Mouse (Mus musculus): ENCODE measurements around the gene Arpin. TPM values are rescaled to one million over a fixed set of nuclear protein-coding genes. Genes with fewer than 3 reads are reported as not detected.

The Arpin gene
- total RNA-seq, 2 experiments from 2014 or later, result 12.8 to 14.7 TPM

DNA sequence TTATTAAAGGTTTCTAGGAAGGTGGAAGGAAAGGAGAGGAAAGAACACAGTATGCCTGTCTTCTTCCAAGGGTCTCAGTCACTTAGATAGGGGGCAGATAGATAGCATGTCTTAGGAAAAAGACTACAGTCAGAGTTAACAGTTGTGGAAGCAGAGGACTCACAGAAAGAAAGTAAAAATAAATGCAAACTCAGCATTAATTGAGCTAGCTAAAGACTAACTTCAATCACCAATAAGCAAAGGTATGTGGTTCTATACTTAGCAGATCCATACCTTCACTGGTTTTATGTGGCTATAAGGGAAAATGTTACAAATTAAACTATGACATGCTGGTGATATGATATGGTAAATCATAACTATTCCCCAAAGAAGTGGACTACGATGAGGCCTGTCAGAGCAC, 40.4 kb downstream of the Arpin start:
- DNase-seq (ENCODE audit: low spot score in 2 of 2), result no peak

DNA sequence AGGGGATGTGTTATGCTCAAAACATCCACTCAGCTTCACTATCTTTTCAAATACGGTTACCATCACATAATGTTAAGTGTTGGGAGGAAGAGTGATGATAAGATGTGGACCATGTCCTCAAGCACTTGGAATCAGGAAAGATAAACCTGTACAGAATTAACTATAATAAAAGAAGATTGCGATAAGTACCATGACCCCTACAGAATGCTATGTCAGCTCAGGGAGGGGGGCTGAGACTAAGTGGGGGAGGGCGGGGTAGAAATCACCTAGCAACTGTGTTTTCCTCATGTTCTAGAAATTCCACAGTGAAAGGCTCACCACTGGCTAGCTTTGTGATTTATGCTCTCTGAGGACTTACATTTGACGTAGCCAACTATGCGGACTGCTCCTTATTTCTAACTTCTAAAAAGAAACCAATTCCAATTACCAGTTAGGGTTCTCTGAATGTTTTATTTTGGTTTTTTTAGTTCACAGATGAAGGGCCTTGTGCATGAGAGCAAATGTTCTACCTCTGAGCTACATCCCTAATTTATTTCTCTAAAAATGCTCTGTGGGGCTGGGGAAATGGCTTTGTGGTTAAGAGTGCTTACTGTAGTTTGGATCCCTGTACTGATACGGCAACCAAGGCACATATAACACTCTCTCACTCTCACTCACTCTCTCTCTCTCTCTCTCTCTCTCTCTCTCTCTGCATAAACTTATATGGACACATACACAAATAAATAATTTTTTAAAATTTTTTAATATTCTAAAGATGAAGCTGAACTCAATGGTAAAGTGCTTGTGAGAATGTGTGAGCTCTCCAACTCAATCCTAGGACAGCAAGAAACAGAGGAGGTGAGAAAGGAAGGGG, 42.4 kb downstream of the Arpin start:
- DNase-seq (ENCODE audit: low spot score in 2 of 2), result no peak

DNA sequence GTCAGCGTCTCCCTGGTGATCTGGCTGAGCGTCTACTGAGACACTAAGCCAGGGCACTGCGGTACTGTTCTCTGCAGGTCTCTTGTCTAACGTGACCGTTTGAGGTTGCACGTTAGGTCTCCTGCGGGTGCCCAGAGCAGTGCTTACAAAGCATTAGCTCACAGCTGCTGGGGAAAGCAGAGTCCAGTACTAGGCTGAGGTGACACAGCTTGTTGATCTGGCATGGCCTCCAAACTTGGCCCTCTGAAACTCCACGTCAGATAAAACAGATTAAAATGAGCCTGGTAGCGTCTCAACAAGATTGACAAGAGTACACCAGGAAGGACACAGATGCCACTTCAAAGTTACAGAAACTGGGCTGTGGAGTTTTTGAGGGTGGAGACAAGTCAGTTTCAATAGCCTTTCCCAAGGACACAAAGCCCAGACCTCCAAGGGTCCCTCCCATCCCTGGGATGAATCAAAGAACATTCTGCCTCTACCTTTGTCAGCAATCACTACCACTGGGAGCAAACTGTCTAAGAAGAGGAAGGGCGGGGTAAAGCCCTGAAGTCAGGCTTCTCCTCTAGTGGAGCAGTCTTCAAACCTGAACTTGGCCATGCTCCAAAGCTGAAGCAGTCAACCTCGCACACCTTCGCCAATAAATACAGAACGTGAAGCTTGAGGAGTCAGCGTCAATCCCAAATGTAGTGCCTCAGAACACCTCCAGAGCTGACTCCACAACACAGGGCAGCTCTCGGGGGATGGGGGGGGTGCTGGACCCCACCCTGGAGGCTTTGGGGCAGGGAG, 44.5 kb downstream of the Arpin start:
- DNase-seq (ENCODE audit: low spot score in 2 of 2), result no peak

DNA sequence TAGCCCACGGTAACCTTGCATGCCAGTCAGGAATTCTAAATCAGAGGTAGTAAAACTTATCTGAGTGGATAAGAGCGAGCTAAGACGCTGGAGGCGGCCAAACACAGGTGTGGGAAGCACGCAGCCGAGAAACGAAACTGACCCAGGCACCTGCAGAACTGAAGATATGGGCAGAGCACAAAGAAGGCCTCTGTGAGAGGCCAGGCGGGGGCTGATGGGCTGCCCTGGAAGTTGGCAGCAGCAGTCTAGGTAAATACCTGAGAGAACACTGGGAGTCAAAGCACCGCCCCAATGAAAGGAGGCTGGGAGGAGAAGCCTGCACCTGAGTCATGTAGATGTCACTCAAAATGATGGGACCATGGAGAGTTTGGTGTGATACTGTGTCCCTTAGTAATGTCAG, 46.6 kb downstream of the Arpin start:
- DNase-seq (ENCODE audit: low spot score in 2 of 2), result no peak

DNA sequence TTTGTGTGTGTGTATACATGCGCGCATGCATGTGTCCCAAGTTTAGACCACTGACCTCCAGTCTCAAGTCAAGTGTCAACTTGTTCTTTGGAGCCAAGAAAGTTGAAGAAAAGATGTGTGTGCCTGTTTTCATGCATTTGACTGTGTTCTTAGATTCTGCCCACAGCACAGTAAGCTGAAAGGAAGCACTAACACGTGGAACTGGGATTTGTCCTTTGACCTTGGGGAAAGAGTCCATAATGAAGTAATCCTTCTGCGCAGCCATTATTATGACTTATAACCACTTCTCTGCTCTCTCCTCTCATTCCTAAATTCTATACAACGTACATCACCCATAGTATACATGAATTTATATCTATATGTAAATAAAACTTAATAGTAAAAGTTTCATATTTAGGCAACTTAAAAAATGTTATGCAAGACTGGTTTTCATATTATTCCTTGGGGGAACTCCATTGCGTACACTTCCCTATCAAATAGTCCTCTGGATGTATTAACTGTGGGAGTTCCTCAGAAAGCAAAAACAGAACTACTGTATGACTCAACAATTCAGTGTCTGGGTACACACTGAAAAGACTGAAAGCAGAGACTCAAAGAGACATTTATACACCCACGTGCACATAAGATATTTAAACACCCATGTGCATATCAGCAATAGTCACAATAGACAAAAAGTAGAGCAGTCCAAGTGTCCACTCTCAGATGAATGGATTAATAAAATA, 51.4 kb downstream of the Arpin start:
- no peak for DNase-seq (ENCODE audit: low spot score in 2 of 2)

DNA sequence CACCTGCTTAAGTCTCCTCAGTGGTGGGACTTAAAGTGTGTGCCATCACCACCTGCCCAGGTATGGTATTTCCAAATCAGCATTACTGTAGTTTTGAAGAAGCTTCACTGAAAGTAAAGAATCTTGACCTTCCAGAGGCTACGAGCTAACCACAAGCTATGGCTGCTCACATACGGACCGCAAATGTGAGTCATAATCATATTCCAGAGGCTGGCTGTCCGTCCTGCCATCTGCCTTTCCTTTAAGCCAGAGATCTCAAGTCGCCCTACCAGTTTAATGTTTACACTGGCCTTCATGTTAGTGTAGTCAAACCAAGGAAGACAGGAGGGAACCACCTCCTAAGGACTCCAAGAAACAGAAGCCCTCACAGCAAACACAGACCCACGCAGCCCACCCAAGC, 53.3 kb downstream of the Arpin start:
- no peak for DNase-seq (ENCODE audit: low spot score in 2 of 2)

DNA sequence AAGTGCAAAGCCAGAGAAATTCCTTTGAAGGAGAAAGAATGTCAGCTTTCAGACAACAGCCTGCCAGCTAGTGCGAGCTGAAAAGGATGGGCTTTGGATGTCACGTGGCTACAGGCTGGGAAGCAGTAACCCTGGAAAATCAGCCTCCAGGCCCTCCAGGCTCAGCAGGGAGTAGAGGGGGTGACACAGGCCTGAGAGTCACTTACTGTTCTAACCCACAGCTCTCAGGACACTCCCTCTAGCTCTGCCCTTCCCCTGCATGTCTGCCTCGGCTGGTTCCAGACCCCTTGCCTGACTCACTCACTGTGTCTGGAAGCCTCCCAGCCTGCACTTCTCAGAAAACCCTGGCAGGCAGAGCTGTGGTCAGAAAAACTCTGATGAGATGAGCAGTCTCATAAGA, 54.2 kb downstream of the Arpin start:
- no peak for DNase-seq (ENCODE audit: low spot score in 2 of 2)

DNA sequence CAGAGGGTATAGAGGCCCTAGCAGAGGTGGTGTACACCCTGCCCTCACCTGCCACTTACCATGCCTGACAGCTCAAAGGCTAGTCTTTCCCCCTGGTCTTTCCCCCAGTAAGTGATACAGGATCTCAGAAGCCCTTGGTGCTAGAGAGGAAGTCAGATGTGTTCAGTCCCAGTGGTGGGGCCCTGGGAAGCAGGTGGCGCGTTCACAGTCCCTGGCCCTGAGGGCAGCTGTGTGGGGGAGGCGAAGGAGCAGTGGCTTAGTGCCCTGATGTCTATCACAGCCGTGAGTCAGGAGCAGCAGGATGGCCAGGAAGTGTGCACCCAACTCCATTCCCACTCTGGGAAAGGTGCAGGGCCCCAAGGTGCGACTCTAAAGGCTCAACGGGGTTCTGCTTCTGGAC, 55.1 kb downstream of the Arpin start:
- no peak for DNase-seq (ENCODE audit: low spot score in 2 of 2)

DNA sequence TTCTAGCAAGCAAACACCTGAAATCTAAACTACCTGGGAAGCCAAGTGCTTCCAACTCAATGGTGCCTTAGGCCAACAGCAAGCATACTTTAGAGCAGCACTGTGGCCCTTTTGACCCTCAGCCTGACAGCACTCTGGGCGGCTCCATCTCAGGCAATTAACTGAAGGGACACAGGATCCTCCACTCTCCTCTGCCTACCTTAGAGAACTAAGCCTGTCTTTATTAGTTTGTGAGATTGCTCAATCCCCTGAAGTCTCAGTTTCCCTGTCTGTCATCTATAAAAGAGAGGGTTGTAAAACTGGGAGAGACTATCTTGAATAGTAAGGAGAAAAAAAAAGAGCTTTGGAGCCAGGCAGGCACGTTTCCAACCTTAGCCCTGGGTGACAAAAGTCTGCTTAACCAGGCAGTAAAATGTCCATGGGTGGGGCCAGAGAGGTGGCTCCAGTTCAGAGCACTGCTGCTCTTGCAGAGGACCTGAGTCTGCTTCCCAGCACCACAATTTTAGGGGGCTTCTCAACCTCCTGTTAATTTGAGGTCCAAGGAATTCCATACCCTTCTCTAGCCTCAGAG, 56.6 kb downstream of the Arpin start:
- no peak for DNase-seq (ENCODE audit: low spot score in 2 of 2)

Small RNAs within 50 kb of the gene (microRNA-seq; reads per million reads assigned to microRNA genes)
- 0 reads per million in 2 experiments for gene Gm24541 (ENCODE audit: borderline number of aligned reads in 2 of 2)

Other genes starting within 250 kb of the Arpin start
- gene Kif7, start 219.6 kb downstream of the Arpin start, total RNA-seq (2021), result 1 to 10 TPM; 2.3 to 2.5 TPM
- gene Plin1, start 202.5 kb downstream of the Arpin start, total RNA-seq (2021), result 1,000 to 10,000 TPM in 1 of 2 experiments, 100 to 1,000 TPM in 1; 490 to 1,137 TPM
- 10 to 100 TPM; 55.5 to 61.1 TPM for gene Pex11a, start 192.2 kb downstream of the Arpin start, total RNA-seq (2021)
- 1 to 10 TPM; 1.8 to 2.5 TPM for gene Wdr93, start 192.2 kb downstream of the Arpin start, total RNA-seq (2021)
- gene Mesp1, start 141.6 kb downstream of the Arpin start, total RNA-seq (2021), result not detected
- under 1 TPM; 0.36 to 0.90 TPM for gene Mesp2, start 124.6 kb downstream of the Arpin start, total RNA-seq (2021)
- 10 to 100 TPM in 1 of 2 experiments, 1 to 10 TPM in 1; 6.8 to 15.4 TPM for gene Anpep, start 74.3 kb downstream of the Arpin start, total RNA-seq (2021)
- 10 to 100 TPM; 20.0 to 25.7 TPM for gene Ap3s2, start 14.7 kb downstream of the Arpin start, total RNA-seq (2021)
- 10 to 100 TPM; 13.8 to 14.3 TPM for gene Zfp710, start 89.5 kb upstream of the Arpin start, total RNA-seq (2021)
- 100 to 1,000 TPM; 116 to 190 TPM for gene Idh2, start 180.0 kb upstream of the Arpin start, total RNA-seq (2021)